ENCODE assay signal across 7 mouse cellular contexts in genomic region chr8:11173284-11174191, GRCm38 (mm10).
DNase-seq lines count a peak whose midpoint lies in the region; ATAC-seq and TF ChIP-seq lines count a peak whose summit lies in the region.

No protein-coding gene starts in this region.

- intact Hi-C loops in heart, postnatal 25 days (cut with DNase I) = loop anchor here (2.0 to 10.0 kb wide), 6 partner anchors 76 to 736 kb away; no protein-coding TSS in a partner anchor

- H3K4me3 ChIP-seq in bone marrow macrophage, adult 2 months (ENCODE audit: insufficient read depth, low read length) = no peak overlapping the region
- H3K4me3 ChIP-seq in forebrain, embryonic 11.5 days (ENCODE audit: low read depth, low read length) = no peak overlapping the region

- no peak overlapping the region for H3K27ac ChIP-seq in bone marrow macrophage, adult 2 months (ENCODE audit: insufficient read depth, low read depth, low read length)
- H3K27ac ChIP-seq in forebrain, embryonic 11.5 days (ENCODE audit: low read depth, low read length) = no peak overlapping the region

- ATAC-seq in forebrain, embryonic 11.5 days (replicated peaks; ENCODE audit: low FRiP score) = peak; percentile 39; the same call in 1 of the 2 replicates
- ATAC-seq in megakaryocyte progenitor cell, adult 5-6 weeks (replicated peaks; ENCODE audit: poor library complexity) = peak; percentile 91

- no peaks in the 10 kb centered on the region for H3K27me3 ChIP-seq in forebrain, embryonic 11.5 days (ENCODE audit: control insufficient read depth, insufficient read depth, low read length)
- H3K27me3 ChIP-seq in splenic B cell, adult 2 months (ENCODE audit: control insufficient read depth, insufficient read depth, low read length, poor library complexity, severe bottlenecking) = no peaks in the 10 kb centered on the region

- no peak for TF ChIP-seq POLR2A in bone marrow macrophage, adult 2 months (IDR thresholded peaks at IDR 0.05; ENCODE audit: borderline replicate concordance, low read depth, low read length)

- peak; percentile 76 for TF ChIP-seq CTCF in bone marrow macrophage, adult 2 months (IDR thresholded peaks at IDR 0.05; ENCODE audit: low read depth, low read length)

- H3K9ac ChIP-seq in forebrain, embryonic 11.5 days (ENCODE audit: low read length) = no peak overlapping the region

- H3K4me2 ChIP-seq in forebrain, embryonic 11.5 days (ENCODE audit: low read depth, low read length, severe bottlenecking) = no peak overlapping the region

- H3K36me3 ChIP-seq in forebrain, embryonic 11.5 days (ENCODE audit: control insufficient read depth, insufficient read depth, low read length) = no peaks in the 10 kb centered on the region
- no peaks in the 10 kb centered on the region for H3K36me3 ChIP-seq in splenic B cell, adult 2 months (ENCODE audit: control insufficient read depth, insufficient read depth, low read length, poor library complexity, severe bottlenecking)

- H3K4me1 ChIP-seq in bone marrow macrophage, adult 2 months (ENCODE audit: control insufficient read depth, insufficient read depth, low read length) = peaks cover 14% of the 10 kb centered on the region
- no peaks in the 10 kb centered on the region for H3K4me1 ChIP-seq in forebrain, embryonic 11.5 days (replicated peaks; ENCODE audit: control insufficient read depth, insufficient read depth, low read length)

- H3K9me3 ChIP-seq in forebrain, embryonic 11.5 days (ENCODE audit: control insufficient read depth, low read length) = no peaks in the 10 kb centered on the region

- 77% methylated on average over 17 of the region's 17 CpGs for WGBS in forebrain, embryonic 11.5 days

- peak; percentile 92 for DNase-seq in Muller cell, postnatal 12 days (ENCODE audit: inconsistent ontology term)
- DNase-seq in forebrain, embryonic 11.5 days (ENCODE audit: low spot score) = no peak
- DNase-seq in heart, postnatal 25 days (ENCODE audit: low spot score) = peak; percentile 40
- DNase-seq in kidney, postnatal 4 days = peak; percentile 58 to 66
- DNase-seq in splenic B cell, adult 2 months (ENCODE audit: low read depth, low spot score) = peak; percentile 87
